In the genomic region with DNA sequence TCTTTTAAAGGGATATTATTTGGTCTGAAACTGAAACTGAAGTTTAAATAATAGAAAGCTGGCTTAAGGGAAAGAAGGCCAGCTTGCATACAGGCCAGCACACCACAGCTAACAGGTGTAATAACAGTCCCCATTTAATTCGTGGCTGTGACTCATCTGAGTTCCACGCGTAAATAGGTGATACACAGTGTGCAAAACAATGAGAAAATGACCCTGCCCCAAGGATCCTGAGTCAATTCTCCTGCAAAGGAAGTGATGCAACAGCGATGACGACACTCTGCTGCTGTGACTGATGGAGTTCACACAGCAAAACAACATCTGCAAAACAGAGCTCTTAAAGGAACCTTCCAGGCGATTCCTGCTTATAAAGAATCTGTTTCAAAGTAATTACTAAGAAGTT, we compare ENCODE assay signal across 10 mouse cellular contexts.
DNase-seq lines count a peak whose midpoint lies in the region; ATAC-seq and TF ChIP-seq lines count a peak whose summit lies in the region.
"Had no signal": no experiment of that assay in that cellular context is flagged by ENCODE, and none has a peak within 500 bp of the region (broad histone marks: within the 10 kb centered on the region; RNA-seq: fewer than 3 reads in every experiment).

No protein-coding gene starts in this region.

- peaks cover 6% of the 10 kb centered on the region; the same call in 1 of the 2 replicates for H3K4me1 ChIP-seq in liver, postnatal 0 days (ENCODE audit: insufficient read depth)
- H3K4me1 ChIP-seq in midbrain, embryonic 10.5 days, result no peaks in the 10 kb centered on the region

- peak; percentile 63 for DNase-seq in liver, postnatal 0 days
- DNase-seq in liver, result no peak
- peak; percentile 50 for DNase-seq in c-Kit-positive CD71-negative TER-119-negative erythroid progenitor cells, embryonic 14.5 days (ENCODE audit: low read depth)
- DNase-seq in kidney, postnatal 4 days, result peak; percentile 26 to 47
- no peak for DNase-seq in midbrain, embryonic 10.5 days (ENCODE audit: low spot score)
- DNase-seq in cerebellum, postnatal 36 days, result no peak
- no peak for DNase-seq in frontal cortex, postnatal 10 days (ENCODE audit: low spot score in 2 of 2)
- DNase-seq: cerebellum, postnatal 10 days had no signal

- H3K9me3 ChIP-seq in liver, postnatal 0 days (ENCODE audit: low read length), result no peaks in the 10 kb centered on the region
- no peaks in the 10 kb centered on the region for H3K9me3 ChIP-seq in midbrain, embryonic 10.5 days (replicated peaks)
- H3K9me3 ChIP-seq: lung, embryonic 15.5 days had no signal

- ATAC-seq in liver, postnatal 0 days, result peak; percentile 49
- ATAC-seq: intestine, embryonic 16.5 days had no signal

- TF ChIP-seq EP300 in liver, postnatal 0 days (IDR thresholded peaks at IDR 0.05; ENCODE audit: low read depth), result no peak

- no peak for TF ChIP-seq CTCF in liver, postnatal 0 days (IDR thresholded peaks at IDR 0.05; ENCODE audit: low read depth)

- H3K9ac ChIP-seq in liver, postnatal 0 days (replicated peaks), result no peak overlapping the region
- H3K9ac ChIP-seq: lung, embryonic 15.5 days had no signal

- WGBS in liver, postnatal 0 days (ENCODE audit: insufficient replicate concordance), result 34% methylated on average over 6 of the region's 6 CpGs
- 78% methylated on average over 6 of the region's 6 CpGs for WGBS in midbrain, embryonic 10.5 days

- no peak overlapping the region for H3K4me2 ChIP-seq in liver, postnatal 0 days (ENCODE audit: low read depth, low read length)
- H3K4me2 ChIP-seq: lung, embryonic 15.5 days had no signal

- H3K4me3 ChIP-seq in liver, postnatal 0 days (ENCODE audit: low read depth, low read length), result no peak overlapping the region
- H3K4me3 ChIP-seq in midbrain, embryonic 10.5 days, result no peak overlapping the region
- H3K4me3 ChIP-seq: lung, embryonic 15.5 days had no signal

- no peaks in the 10 kb centered on the region for H3K27me3 ChIP-seq in liver, postnatal 0 days (ENCODE audit: insufficient read depth, low read length)
- no peaks in the 10 kb centered on the region for H3K27me3 ChIP-seq in midbrain, embryonic 10.5 days (ENCODE audit: low read depth, poor library complexity, severe bottlenecking)
- H3K27me3 ChIP-seq: lung, embryonic 15.5 days had no signal

- no peak overlapping the region for H3K27ac ChIP-seq in liver, postnatal 0 days (ENCODE audit: low read depth)
- no peak overlapping the region for H3K27ac ChIP-seq in midbrain, embryonic 10.5 days (replicated peaks)
- H3K27ac ChIP-seq: lung, embryonic 15.5 days had no signal

- H3K36me3 ChIP-seq in liver, postnatal 0 days (replicated peaks; ENCODE audit: insufficient read depth, low read length), result no peaks in the 10 kb centered on the region
- H3K36me3 ChIP-seq in midbrain, embryonic 10.5 days, result no peaks in the 10 kb centered on the region
- H3K36me3 ChIP-seq: lung, embryonic 15.5 days had no signal

Comparison
In these comparisons a context has a peak if more than half of its experiments do, and no peak if none do; other contexts are left out.
1. DNase-seq: peak in liver, postnatal 0 days (single experiment), c-Kit-positive CD71-negative TER-119-negative erythroid progenitor cells, embryonic 14.5 days (single experiment) and kidney, postnatal 4 days (2 of 2); none in liver (single experiment), midbrain, embryonic 10.5 days (single experiment), cerebellum, postnatal 36 days (0 of 2) and frontal cortex, postnatal 10 days (0 of 2).